Mouse (Mus musculus) lung, embryonic 14.5 days (tissue): ENCODE measurements around the gene Cbx2. TPM values are rescaled to one million over a fixed set of nuclear protein-coding genes. Genes with fewer than 3 reads are reported as not detected.

Experiments used
- ATAC-seq: fragments of 200-750 bp; cut with Nextera tagmentation; 2 replicates; pipeline ENCODE4 v1.8.0; 2017; ENCODE audit warnings: mild to moderate bottlenecking, moderate TSS enrichment, moderate library complexity; ENCODE audit not compliant: insufficient read depth
- DNase-seq: peaks from one replicate; pipeline ENCODE4 v3.0.0-alpha.2; 2015
- H3K27ac ChIP-seq: fragments of 300-500 bp; sonication (generic); 2 replicates; pipeline ENCODE4 v1.5.1; 2014; ENCODE audit warnings: low read depth, mild to moderate bottlenecking, moderate library complexity
- H3K27me3 ChIP-seq: fragments of 300-500 bp; sonication (generic); 2 replicates; pipeline ENCODE4 v1.6.1; 2014; ENCODE audit warnings: low read length, control low read depth; ENCODE audit not compliant: insufficient read depth
- H3K36me3 ChIP-seq: fragments of 300-500 bp; sonication (generic); 2 replicates; pipeline ENCODE4 v1.6.1; 2014; ENCODE audit warnings: control low read depth; ENCODE audit not compliant: insufficient read depth
- H3K4me1 ChIP-seq: fragments of 300-500 bp; sonication (generic); 2 replicates; pipeline ENCODE4 v1.6.1; 2014; ENCODE audit warnings: antibody characterized with exemption, control low read depth; ENCODE audit not compliant: insufficient read depth
- H3K4me2 ChIP-seq: fragments of 300-500 bp; sonication (generic); 2 replicates; pipeline ENCODE4 v1.6.1; 2014; ENCODE audit warnings: mild to moderate bottlenecking
- H3K4me3 ChIP-seq: fragments of 300-500 bp; sonication (generic); 2 replicates; pipeline ENCODE4 v1.5.1; 2014; ENCODE audit warnings: low read depth, low read length
- H3K9ac ChIP-seq: fragments of 300-500 bp; sonication (generic); 2 replicates; pipeline ENCODE4 v1.6.1; 2014
- H3K9me3 ChIP-seq: fragments of 300-500 bp; sonication (generic); 2 replicates; pipeline ENCODE4 v1.6.1; 2016; ENCODE audit warnings: low read depth, low read length, control low read depth
- CTCF ChIP-seq: IDR thresholded peaks from 2 replicates; pipeline ENCODE4 v1.5.1; 2016; ENCODE audit warnings: antibody characterized with exemption, low read depth
- WGBS: fragments of 180-500 bp; shearing (Covaris S2); extraction: QIAGEN DNeasy Blood & Tissue Kit; methylation state at CpG from one replicate; pipeline ENCODE4 v1.1.7; 2014; 5-methylcytosine and 5-hydroxymethylcytosine counted together
- polyA plus RNA-seq: library from polyadenylated mRNA; unstranded; fragments of >200 nt; fragmentation: Nextera tagmentation; extraction: Ambion mirVana; gene quantifications from 2 replicates; pipeline ENCODE4 v1.2.1, GENCODE M21; 2014

Cbx2 gene
- polyA plus RNA-seq, result 35.6 and 43.4 TPM in 2 replicates

DNA sequence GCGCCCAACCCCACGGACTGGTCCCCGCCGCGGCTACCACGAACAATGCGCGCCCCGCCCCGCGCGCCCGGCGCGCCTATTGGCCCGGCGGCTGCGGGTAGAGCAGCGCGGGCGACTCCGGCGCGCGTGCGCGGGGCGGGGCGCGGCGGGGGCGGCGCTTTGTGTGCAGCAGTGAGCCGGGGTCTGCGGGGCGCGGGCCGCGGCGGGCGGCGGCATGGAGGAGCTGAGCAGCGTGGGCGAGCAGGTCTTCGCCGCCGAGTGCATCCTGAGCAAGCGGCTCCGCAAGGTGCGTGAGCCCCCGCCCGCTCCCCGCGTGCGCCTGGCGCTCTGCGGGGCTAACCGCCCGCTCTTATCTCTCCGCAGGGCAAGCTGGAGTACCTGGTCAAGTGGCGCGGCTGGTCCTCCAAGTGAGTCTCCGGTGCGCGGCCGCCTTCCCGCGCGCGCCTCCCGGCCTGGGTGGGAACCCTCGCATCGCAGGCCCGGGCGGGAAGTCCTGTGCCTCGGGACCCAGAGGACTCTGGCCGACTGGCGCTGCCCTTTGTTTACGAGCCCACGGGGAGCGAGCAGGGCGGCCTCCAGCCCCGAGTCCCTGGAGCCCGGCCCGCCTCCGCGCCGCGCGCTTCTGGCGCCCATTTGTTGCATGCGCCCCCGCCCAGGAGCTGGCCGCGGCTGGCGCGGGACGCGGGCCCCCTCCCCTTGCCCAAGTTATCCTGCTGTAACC lies at the start of gene Cbx2:
Gene Cbx2 (plus strand): TSS at position 68 of the 721 bp plus-strand sequence.
- H3K36me3 ChIP-seq, result peaks cover 30% of the 10 kb centered on the region
- peak; percentile 96 for DNase-seq
- peak within 1 kb of the TSS; percentile 80 for H3K4me2 ChIP-seq
- H3K9me3 ChIP-seq, result no peaks in the 10 kb centered on the region
- peak within 1 kb of the TSS; percentile 89 for H3K9ac ChIP-seq
- WGBS, result under 1% methylated on average over 98 of the region's 99 CpGs
- H3K27ac ChIP-seq, result peak within 1 kb of the TSS; percentile 89
- peak; percentile 88 for ATAC-seq
- H3K4me1 ChIP-seq, result peaks cover 22% of the 10 kb centered on the region
- peaks cover 15% of the 10 kb centered on the region; the same call in 1 of the 2 replicates for H3K27me3 ChIP-seq
- TF ChIP-seq CTCF, result no peak
- H3K4me3 ChIP-seq, result peak within 1 kb of the TSS; percentile 92

DNA sequence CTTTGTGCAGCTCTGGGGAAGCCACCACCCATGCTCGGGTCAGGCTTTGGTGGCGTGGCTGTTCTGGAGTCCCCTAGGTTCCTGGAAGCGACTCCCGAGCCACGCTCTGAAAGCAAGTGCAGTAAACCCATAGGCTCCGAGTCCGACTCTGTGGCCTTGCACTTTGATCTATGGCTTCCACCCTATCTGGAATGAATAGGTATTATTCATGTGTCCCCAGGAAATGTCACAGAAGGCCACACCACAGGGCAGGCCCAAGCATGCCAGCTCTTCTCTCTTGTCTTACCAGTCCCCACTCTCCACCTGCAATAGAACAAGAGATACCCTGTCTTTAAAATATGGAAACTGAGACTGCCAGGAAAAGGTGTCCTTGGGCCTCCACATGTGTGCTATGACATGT lies 48.4 kb upstream of the Cbx2 start:
- no peak overlapping the region for H3K4me2 ChIP-seq
- 74% methylated on average over 7 of the region's 7 CpGs for WGBS
- H3K27ac ChIP-seq, result no peak overlapping the region
- DNase-seq (no peak), ATAC-seq (no peak)
- H3K9ac ChIP-seq, result no peak overlapping the region
- peaks cover 15% of the 10 kb centered on the region for H3K27me3 ChIP-seq
- no peaks in the 10 kb centered on the region for H3K9me3 ChIP-seq
- no peaks in the 10 kb centered on the region for H3K36me3 ChIP-seq
- TF ChIP-seq CTCF, result no peak
- H3K4me1 ChIP-seq, result no peaks in the 10 kb centered on the region
- no peak overlapping the region for H3K4me3 ChIP-seq

DNA sequence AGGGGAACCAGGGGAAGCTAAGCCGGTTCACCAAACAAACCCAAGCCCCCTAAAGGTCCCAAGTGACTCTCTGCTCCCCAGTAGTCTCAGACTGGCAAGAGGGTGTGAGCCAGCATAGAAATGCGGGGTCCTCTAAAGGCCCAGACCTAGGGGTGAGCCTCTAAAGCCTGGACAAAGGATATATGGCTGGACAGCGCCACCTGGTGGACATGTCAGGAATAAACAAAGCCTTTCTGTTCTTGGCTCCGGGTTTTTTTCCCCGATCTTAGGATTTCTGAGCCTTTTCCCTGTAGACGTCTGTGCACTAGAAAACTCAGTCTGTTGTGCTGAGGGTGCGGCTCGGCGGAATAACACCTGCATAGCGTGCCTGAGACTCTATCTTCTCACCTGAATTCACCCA lies 47.3 kb upstream of the Cbx2 start:
- 2% methylated on average over 10 of the region's 10 CpGs for WGBS
- Histone ChIP-seq H3K9me3 (no peaks in the 10 kb centered on the region), H3K27me3 (peaks cover 17% of the 10 kb centered on the region), H3K4me2 (no peak overlapping the region), H3K27ac (no peak overlapping the region), H3K9ac (no peak overlapping the region), H3K36me3 (no peaks in the 10 kb centered on the region), H3K4me3 (no peak overlapping the region), H3K4me1 (no peaks in the 10 kb centered on the region)
- peak; percentile 93 for DNase-seq
- ATAC-seq, result no peak
- TF ChIP-seq CTCF, result peak; percentile 92

DNA sequence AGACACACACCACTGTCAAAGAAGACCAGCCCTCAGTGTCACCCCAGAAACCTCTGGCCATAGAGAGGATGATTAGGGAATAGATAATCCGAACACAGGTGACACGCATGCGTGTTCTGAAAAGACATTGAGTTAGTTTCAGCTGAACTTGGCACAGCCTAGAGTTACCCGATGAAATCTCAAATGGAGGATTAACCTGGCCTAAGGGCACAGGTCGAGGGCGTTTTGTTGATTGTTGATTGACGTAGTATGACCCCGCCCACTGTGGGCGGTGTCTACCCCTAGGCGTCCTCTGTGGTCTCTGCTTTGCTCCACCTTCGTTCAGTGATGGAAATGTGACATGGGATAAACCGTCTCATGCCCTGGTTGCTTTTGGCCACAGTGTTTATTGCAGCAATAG lies 46.8 kb upstream of the Cbx2 start:
- no peak for DNase-seq
- Histone ChIP-seq H3K27me3 (peaks cover 17% of the 10 kb centered on the region), H3K4me2 (no peak overlapping the region), H3K4me1 (no peaks in the 10 kb centered on the region), H3K9me3 (no peaks in the 10 kb centered on the region), H3K27ac (no peak overlapping the region), H3K36me3 (no peaks in the 10 kb centered on the region), H3K4me3 (no peak overlapping the region), H3K9ac (no peak overlapping the region)
- no peak for TF ChIP-seq CTCF
- 17% methylated on average over 12 of the region's 12 CpGs for WGBS
- no peak; the same call in 1 of the 2 replicates for ATAC-seq

DNA sequence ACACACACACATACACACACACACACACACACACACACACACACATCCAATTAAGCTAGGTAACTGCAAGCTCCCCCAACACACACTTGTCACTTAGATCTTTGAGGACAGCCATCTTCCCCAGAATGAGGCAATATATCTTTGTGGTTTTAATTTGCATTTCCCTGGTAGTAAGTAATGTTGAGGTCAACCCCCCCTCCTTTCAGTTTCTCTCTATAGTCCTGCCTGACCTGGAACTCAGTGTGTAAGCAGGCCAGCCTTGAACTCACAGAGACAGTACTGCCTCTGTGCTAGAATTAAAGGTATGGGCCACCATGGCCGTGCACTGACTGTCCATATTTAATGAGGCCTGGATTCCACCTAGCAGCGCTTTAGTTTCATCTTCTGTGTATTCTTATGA lies 42.4 kb upstream of the Cbx2 start:
- 77% methylated on average over 2 of the region's 2 CpGs for WGBS
- no peak overlapping the region for H3K9ac ChIP-seq

DNA sequence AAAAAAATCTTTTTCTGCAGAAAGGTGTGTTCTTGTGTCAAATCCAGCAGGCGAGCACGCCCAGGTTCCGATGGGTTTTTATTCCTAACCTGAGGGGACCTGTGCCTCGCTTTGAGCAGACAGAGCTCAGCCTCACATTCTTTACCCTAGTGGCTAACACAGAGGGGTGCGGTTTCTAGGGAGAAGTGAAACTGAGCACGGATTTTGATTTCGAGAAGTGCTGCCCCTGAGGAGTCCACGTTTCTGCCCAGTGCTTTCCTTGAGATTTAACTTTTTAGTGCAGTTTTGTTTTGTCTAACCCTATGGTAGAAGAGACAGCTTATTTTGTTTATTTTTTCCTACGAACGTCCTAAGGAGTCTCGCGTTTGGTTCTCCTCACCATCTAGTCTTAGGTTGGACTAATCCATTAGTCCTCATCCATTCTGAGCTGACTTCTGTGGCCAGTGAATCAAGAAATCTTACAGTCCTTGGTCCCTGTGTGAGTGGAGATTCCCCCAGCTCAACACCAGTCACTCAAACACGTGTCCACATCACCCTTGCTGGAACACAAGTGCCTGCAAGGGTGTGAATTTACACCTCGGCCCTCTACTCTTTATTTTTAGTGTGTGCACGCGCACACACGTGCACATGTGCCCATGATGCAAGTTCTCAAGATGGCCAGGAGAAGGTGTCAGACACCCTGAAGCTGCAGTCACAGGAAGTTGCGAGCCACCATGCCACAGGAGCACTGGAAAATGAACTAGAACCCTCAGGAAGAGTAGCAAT lies 41.6 kb upstream of the Cbx2 start:
- H3K36me3 ChIP-seq, result no peaks in the 10 kb centered on the region
- H3K4me2 ChIP-seq, result no peak overlapping the region
- H3K4me3 ChIP-seq, result no peak overlapping the region
- H3K27ac ChIP-seq, result no peak overlapping the region
- ATAC-seq, result no peak
- H3K9me3 ChIP-seq, result no peaks in the 10 kb centered on the region
- no peaks in the 10 kb centered on the region for H3K4me1 ChIP-seq
- peak; percentile 23 for DNase-seq
- 55% methylated on average over 18 of the region's 18 CpGs for WGBS
- H3K27me3 ChIP-seq, result peaks cover 5% of the 10 kb centered on the region; the same call in 1 of the 2 replicates
- peak; percentile 38 for TF ChIP-seq CTCF
- H3K9ac ChIP-seq, result no peak overlapping the region

More for the DNA sequence above, 42.4 kb upstream of the Cbx2 start:
- H3K27ac ChIP-seq, result no peak overlapping the region
- H3K4me1 ChIP-seq, result no peaks in the 10 kb centered on the region
- H3K4me3 ChIP-seq, result no peak overlapping the region
- peaks cover 5% of the 10 kb centered on the region; the same call in 1 of the 2 replicates for H3K27me3 ChIP-seq
- H3K9me3 ChIP-seq, result no peaks in the 10 kb centered on the region
- H3K4me2 ChIP-seq, result no peak overlapping the region
- no peak for TF ChIP-seq CTCF
- DNase-seq (no peak), ATAC-seq (no peak)
- H3K36me3 ChIP-seq, result no peaks in the 10 kb centered on the region

DNA sequence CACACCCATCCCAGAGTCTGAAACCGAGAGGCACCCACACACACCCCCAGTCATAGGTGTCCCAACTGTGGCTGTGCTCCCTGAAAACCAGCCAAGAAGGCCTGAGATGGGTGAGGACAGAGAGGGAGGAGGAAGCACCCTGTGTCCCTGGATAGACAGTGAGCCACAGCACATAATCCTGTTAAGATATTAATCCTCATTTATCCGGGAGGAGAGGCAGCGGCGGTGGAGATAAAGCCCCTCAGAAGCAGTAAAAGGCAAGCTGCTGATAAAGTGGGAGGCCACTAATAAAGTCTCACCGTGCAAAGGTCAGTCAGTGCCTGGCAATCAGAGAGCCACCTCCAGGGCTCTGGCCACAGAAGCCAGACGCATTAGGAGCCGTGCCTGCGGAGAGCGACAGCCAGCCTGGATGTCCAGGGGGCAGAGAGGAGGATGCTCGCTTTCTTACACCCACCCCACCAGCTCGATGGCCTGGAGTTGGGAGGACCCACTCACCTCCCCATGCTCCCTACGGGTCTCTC lies 40.1 kb upstream of the Cbx2 start:
- H3K4me3 ChIP-seq, result no peak overlapping the region
- 43% methylated on average over 12 of the region's 12 CpGs for WGBS
- ATAC-seq (no peak), DNase-seq (no peak)
- no peaks in the 10 kb centered on the region for H3K9me3 ChIP-seq
- H3K4me2 ChIP-seq, result no peak overlapping the region
- no peaks in the 10 kb centered on the region for H3K4me1 ChIP-seq
- H3K27me3 ChIP-seq, result peaks cover 5% of the 10 kb centered on the region; the same call in 1 of the 2 replicates
- H3K9ac ChIP-seq, result no peak overlapping the region
- no peaks in the 10 kb centered on the region for H3K36me3 ChIP-seq
- TF ChIP-seq CTCF, result no peak
- no peak overlapping the region for H3K27ac ChIP-seq
